Mouse (Mus musculus) neural tube, embryonic 14.5 days (tissue): Measurements from ENCODE around the gene Cd4. TPM values are rescaled to one million over a fixed set of nuclear protein-coding genes. Genes with fewer than 3 reads are reported as not detected.

ENCODE experiments used
- ATAC-seq: fragments of 200-750 bp; cut with Nextera tagmentation; 2 replicates; pipeline ENCODE4 v1.8.0; 2017; ENCODE audit warnings: low read depth, mild to moderate bottlenecking, moderate TSS enrichment, moderate library complexity
- H3K27ac ChIP-seq: fragments of 300-500 bp; sonication (generic); 2 replicates; pipeline ENCODE4 v1.5.1; 2014; ENCODE audit warnings: low read depth, mild to moderate bottlenecking, control low read depth, low read length, moderate library complexity, mixed read lengths
- H3K27me3 ChIP-seq: fragments of 300-500 bp; sonication (generic); 2 replicates; pipeline ENCODE4 v1.6.1; 2014; ENCODE audit warnings: low read length; ENCODE audit not compliant: control insufficient read depth, insufficient read depth
- H3K36me3 ChIP-seq: fragments of 300-500 bp; sonication (generic); 2 replicates; pipeline ENCODE4 v1.6.1; 2014; ENCODE audit warnings: low read length, mixed read lengths; ENCODE audit not compliant: control insufficient read depth, insufficient read depth
- H3K4me1 ChIP-seq: fragments of 300-500 bp; sonication (generic); 2 replicates; pipeline ENCODE4 v1.6.1; 2014; ENCODE audit warnings: low read length; ENCODE audit not compliant: control insufficient read depth, insufficient read depth
- H3K4me2 ChIP-seq: fragments of 300-500 bp; sonication (generic); 2 replicates; pipeline ENCODE4 v1.6.1; 2014; ENCODE audit warnings: mild to moderate bottlenecking, low read depth, low read length, control low read depth
- H3K4me3 ChIP-seq: fragments of 300-500 bp; sonication (generic); 2 replicates; pipeline ENCODE4 v1.5.1; 2014; ENCODE audit warnings: low read depth, low read length, control low read depth, mixed read lengths
- H3K9ac ChIP-seq: fragments of 300-500 bp; sonication (generic); replicated peaks from 2 replicates; pipeline ENCODE4 v1.6.1; 2014; ENCODE audit warnings: low read depth, mild to moderate bottlenecking, control low read depth, low read length, mixed read lengths
- H3K9me3 ChIP-seq: fragments of 300-500 bp; sonication (generic); 2 replicates; pipeline ENCODE4 v1.6.1; 2016; ENCODE audit warnings: low read length; ENCODE audit not compliant: control insufficient read depth
- WGBS: fragments of 180-500 bp; shearing (Covaris S2); extraction: QIAGEN DNeasy Blood & Tissue Kit; methylation state at CpG from one replicate; pipeline ENCODE4 v1.1.7; 2014; 5-methylcytosine and 5-hydroxymethylcytosine counted together
- polyA plus RNA-seq: library from polyadenylated mRNA; unstranded; fragments of >200 nt; fragmentation: Nextera tagmentation; extraction: Ambion mirVana; gene quantifications from 2 replicates; pipeline ENCODE4 v1.2.1, GENCODE M21; 2014

The Cd4 gene
- polyA plus RNA-seq, 1 experiment from 2014 or later: 0.12 TPM

GRCm38 (mm10) chr6:124814858-124815774, 72.9 kb downstream of the Cd4 start:
- H3K27me3 ChIP-seq: no peaks in the 10 kb centered on the region
- peaks cover 17% of the 10 kb centered on the region for H3K4me1 ChIP-seq
- 59% methylated on average over 9 of the region's 9 CpGs for WGBS
- no peak overlapping the region for H3K4me3 ChIP-seq
- H3K9me3 ChIP-seq: no peaks in the 10 kb centered on the region
- H3K4me2 ChIP-seq: no peak overlapping the region
- H3K27ac ChIP-seq: no peak overlapping the region
- ATAC-seq: no peak
- H3K36me3 ChIP-seq: peaks cover 48% of the 10 kb centered on the region
- no peak overlapping the region for H3K9ac ChIP-seq

Other genes starting within 250 kb of the Cd4 start
- 40.0 and 44.7 TPM in 2 replicates for gene Lpcat3, start 225.2 kb downstream of the Cd4 start, polyA plus RNA-seq
- 94.2 and 99.8 TPM in 2 replicates for gene Emg1, start 176.0 kb downstream of the Cd4 start, polyA plus RNA-seq
- 242 and 258 TPM in 2 replicates for gene Phb2, start 175.9 kb downstream of the Cd4 start, polyA plus RNA-seq
- gene Ptpn6, start 149.5 kb downstream of the Cd4 start, polyA plus RNA-seq: 2.6 and 4.4 TPM in 2 replicates
- gene Grcc10, start 146.8 kb downstream of the Cd4 start, polyA plus RNA-seq: 634 and 689 TPM in 2 replicates
- not detected in 2 replicates for gene Gm45234, start 132.2 kb downstream of the Cd4 start, polyA plus RNA-seq
- gene Atn1, start 131.7 kb downstream of the Cd4 start, polyA plus RNA-seq: 21.5 and 27.5 TPM in 2 replicates
- gene Eno2, start 118.5 kb downstream of the Cd4 start, polyA plus RNA-seq: 154 and 205 TPM in 2 replicates
- 0.67 and 0.92 TPM in 2 replicates for gene Lrrc23, start 108.5 kb downstream of the Cd4 start, polyA plus RNA-seq
- gene Spsb2, start 79.6 kb downstream of the Cd4 start, polyA plus RNA-seq: 3.9 and 4.4 TPM in 2 replicates
- 393 and 412 TPM in 2 replicates for gene Tpi1, start 73.9 kb downstream of the Cd4 start, polyA plus RNA-seq
- gene Usp5, start 58.7 kb downstream of the Cd4 start, polyA plus RNA-seq: 162 and 171 TPM in 2 replicates
- gene Cdca3, start 58.7 kb downstream of the Cd4 start, polyA plus RNA-seq: 16.8 and 16.9 TPM in 2 replicates
- 0.44 and 0.54 TPM in 2 replicates for gene Gnb3, start 47.9 kb downstream of the Cd4 start, polyA plus RNA-seq
- 19.1 and 23.7 TPM in 2 replicates for gene P3h3, start 30.5 kb downstream of the Cd4 start, polyA plus RNA-seq
- 11.2 and 14.2 TPM in 2 replicates for gene Gpr162, start 24.2 kb downstream of the Cd4 start, polyA plus RNA-seq
- 2.6 and 3.4 TPM in 2 replicates for gene Lag3, start 23.5 kb upstream of the Cd4 start, polyA plus RNA-seq
- gene Ptms, start 31.9 kb upstream of the Cd4 start, polyA plus RNA-seq: 664 and 670 TPM in 2 replicates
- 560 and 584 TPM in 2 replicates for gene Mlf2, start 43.2 kb upstream of the Cd4 start, polyA plus RNA-seq
- 89.5 and 93.8 TPM in 2 replicates for gene Cops7a, start 77.3 kb upstream of the Cd4 start, polyA plus RNA-seq
- gene Pianp, start 108.5 kb upstream of the Cd4 start, polyA plus RNA-seq: 41.3 and 62.3 TPM in 2 replicates
- 12.3 and 16.5 TPM in 2 replicates for gene Zfp384, start 120.9 kb upstream of the Cd4 start, polyA plus RNA-seq
- gene Ing4, start 151.5 kb upstream of the Cd4 start, polyA plus RNA-seq: 105 and 116 TPM in 2 replicates
- gene Acrbp, start 161.5 kb upstream of the Cd4 start, polyA plus RNA-seq: 16.8 and 19.8 TPM in 2 replicates
- gene Lpar5, start 179.7 kb upstream of the Cd4 start, polyA plus RNA-seq: 0.70 and 0.91 TPM in 2 replicates
- gene Chd4, start 207.8 kb upstream of the Cd4 start, polyA plus RNA-seq: 72.1 and 82.2 TPM in 2 replicates
- 45.0 and 49.6 TPM in 2 replicates for gene Nop2, start 243.7 kb upstream of the Cd4 start, polyA plus RNA-seq